Mouse (Mus musculus) ES-E14 (cell line): Measurements from ENCODE around the gene U2surp. TPM values are rescaled to one million over a fixed set of nuclear protein-coding genes. Genes with fewer than 3 reads are reported as not detected.

Experiments
- DNase-seq: peaks from one replicate; pipeline ENCODE4 v3.0.0-alpha.2; 2013; ENCODE audit warnings: low read depth, low spot score
- H3K27ac ChIP-seq: 2 replicates; pipeline ENCODE4 v1.5.1; 2012; ENCODE audit warnings: low read depth, mild to moderate bottlenecking, low read length, moderate library complexity, mixed read lengths; ENCODE audit not compliant: poor library complexity, insufficient read depth, severe bottlenecking
- H3K36me3 ChIP-seq: 2 replicates; pipeline ENCODE4 v1.6.1; 2012; ENCODE audit warnings: mild to moderate bottlenecking, low read length, moderate library complexity, mixed read lengths; ENCODE audit not compliant: control insufficient read depth, poor library complexity, insufficient read depth, severe bottlenecking
- H3K4me1 ChIP-seq, 2 experiments: fragments of 150-350 bp in 1 of 2; sonication (generic) in 1 of 2; 2 replicates each; pipeline ENCODE4 v1.6.1; 2012; ENCODE audit warnings: low read length in 2 of 2, mild to moderate bottlenecking in 1 of 2, mixed read lengths in 1 of 2; ENCODE audit not compliant: control insufficient read depth in 2 of 2, insufficient read depth in 2 of 2, poor library complexity in 1 of 2
- H3K4me3 ChIP-seq, 2 experiments: fragments of 150-350 bp in 1 of 2; sonication (generic) in 1 of 2; 2 replicates each; pipeline ENCODE4 v1.5.1; 2012; ENCODE audit warnings: low read length in 2 of 2, low read depth in 1 of 2, mild to moderate bottlenecking in 1 of 2, mixed read lengths in 1 of 2; ENCODE audit not compliant: insufficient read depth in 1 of 2, poor library complexity in 1 of 2, severe bottlenecking in 1 of 2
- H3K9ac ChIP-seq: 2 replicates; pipeline ENCODE4 v1.6.1; 2012; ENCODE audit warnings: low read depth, mild to moderate bottlenecking, low read length, mixed read lengths; ENCODE audit not compliant: poor library complexity, insufficient read depth, severe bottlenecking
- H3K9me3 ChIP-seq: fragments of 150-350 bp; sonication (generic); 2 replicates; pipeline ENCODE4 v1.6.1; 2012; ENCODE audit warnings: low read depth, mild to moderate bottlenecking, low read length; ENCODE audit not compliant: control insufficient read depth, insufficient read depth
- CHD2 ChIP-seq: IDR thresholded peaks from 2 replicates; pipeline ENCODE4 v1.6.1; 2014; ENCODE audit warnings: mild to moderate bottlenecking, low read depth, low read length, inconsistent platforms
- HCFC1 ChIP-seq: IDR thresholded peaks from 2 replicates; pipeline ENCODE4 v1.6.1; 2012; ENCODE audit warnings: low read length, inconsistent platforms, borderline replicate concordance; ENCODE audit not compliant: insufficient read depth
- MAFK ChIP-seq: IDR thresholded peaks from 2 replicates; pipeline ENCODE4 v1.6.1; 2014; ENCODE audit warnings: mild to moderate bottlenecking, low read depth, low read length, inconsistent platforms; ENCODE audit not compliant: insufficient read depth
- ZC3H11A ChIP-seq: IDR thresholded peaks from 2 replicates; pipeline ENCODE4 v1.6.1; 2012; ENCODE audit warnings: low read depth, mild to moderate bottlenecking, inconsistent platforms, low read length, borderline replicate concordance
- ZNF384 ChIP-seq: IDR thresholded peaks from 2 replicates; pipeline ENCODE4 v1.6.1; 2012; ENCODE audit warnings: low read depth, low read length, inconsistent platforms
- in situ Hi-C, 2 experiments: fragments of 600-800 bp; cut with MboI; formaldehyde crosslinking; loops; one replicate each; pipeline ENCODE4 v1.15.1; 2025; ENCODE audit warnings: low sequenced_read_pairs in 2 of 2, inconsistent platforms in 1 of 2; ENCODE audit not compliant: unreplicated experiment in 2 of 2
- total RNA-seq: library from RNA; depleted of rRNA; stranded (reverse); fragments of 300-350 nt; gene quantifications from 2 replicates; pipeline ENCODE4 v1.2.3, GENCODE M21; 2012; rRNA removed

The U2surp gene
- total RNA-seq, 1 experiment: 95.3 TPM

- Histone ChIP-seq H3K9ac (0 out of 2 replicates have a peak overlapping the region, but pooled peaks have one; percentile 56), H3K4me3 (peak overlapping the region; percentile 75 to 82), H3K27ac (no peak overlapping the region), H3K9me3 (no peaks in the 10 kb centered on the region), H3K36me3 (no peaks in the 10 kb centered on the region), H3K4me1 (peaks cover 0 to 5% of the 10 kb centered on the region in 2 experiments; a peak in 1 of 4 replicates)
- in situ Hi-C loops: loop anchor here in 1 of 2 experiments (25.0 kb wide), 1 partner anchor 670 kb away; no protein-coding TSS in a partner anchor
- no peak for TF ChIP-seq MAFK
- no peak for TF ChIP-seq ZNF384
- TF ChIP-seq ZC3H11A: no peak
- no peak for TF ChIP-seq CHD2
- no peak for TF ChIP-seq HCFC1
- DNase-seq: peak; percentile 25
These were observed 104.1 kb downstream of the U2surp start for GRCm38 (mm10) chr9:95407586-95408220.

Other genes with a start within 250 kb of the U2surp start
- 1.1 and 3.0 TPM in 2 replicates for gene Chst2, start 105.3 kb downstream of the U2surp start, total RNA-seq
- 0.58 TPM in 2 replicates for gene Paqr9, start 47.7 kb upstream of the U2surp start, total RNA-seq
- 27.0 and 47.6 TPM in 2 replicates for gene Pcolce2, start 125.6 kb upstream of the U2surp start, total RNA-seq
- gene Trpc1, start 238.4 kb upstream of the U2surp start, total RNA-seq: 2.5 and 3.6 TPM in 2 replicates